Mouse (Mus musculus) MEL (cell line): Measurements from ENCODE around the gene Siglec1. TPM values are rescaled to one million over a fixed set of nuclear protein-coding genes. Genes with fewer than 3 reads are reported as not detected.

ENCODE experiments used
- DNase-seq: peaks from one replicate; pipeline ENCODE4 v3.0.0; 2011; ENCODE audit warnings: low read depth, low spot score
- H3K27ac ChIP-seq: 2 replicates; pipeline ENCODE4 v1.5.1; 2012; ENCODE audit warnings: low read depth, mild to moderate bottlenecking, control low read depth, low read length, moderate library complexity; ENCODE audit not compliant: control insufficient read depth
- H3K27me3 ChIP-seq, 2 experiments: fragments of 150-350 bp in 1 of 2; sonication (generic) in 1 of 2; 2 replicates each; pipeline ENCODE4 v1.6.1; 2012; ENCODE audit warnings: low read length in 2 of 2, mild to moderate bottlenecking in 2 of 2, improper control_type of control experiment in 1 of 2, moderate library complexity in 1 of 2; ENCODE audit not compliant: insufficient read depth in 2 of 2, control insufficient read depth in 1 of 2
- H3K36me3 ChIP-seq, 2 experiments: 2 replicates each; pipeline ENCODE4 v1.6.1; 2012 to 2014; ENCODE audit warnings: low read length in 2 of 2, improper control_type of control experiment in 1 of 2, inconsistent platforms in 1 of 2, mild to moderate bottlenecking in 1 of 2; ENCODE audit not compliant: insufficient read depth in 2 of 2, control insufficient read depth in 1 of 2
- H3K4me1 ChIP-seq, 2 experiments: fragments of 150-350 bp in 1 of 2; sonication (generic) in 1 of 2; 2 replicates each; pipeline ENCODE4 v1.6.1; 2012; ENCODE audit warnings: low read length in 2 of 2, improper control_type of control experiment in 1 of 2, mild to moderate bottlenecking in 1 of 2; ENCODE audit not compliant: insufficient read depth in 2 of 2, control insufficient read depth in 1 of 2
- H3K4me3 ChIP-seq, 2 experiments: fragments of 150-350 bp in 1 of 2; sonication (generic) in 1 of 2; 2 replicates each; pipeline ENCODE4 v1.5.1; 2012; ENCODE audit warnings: low read depth in 2 of 2, low read length in 2 of 2, mild to moderate bottlenecking in 2 of 2, moderate library complexity in 2 of 2, control low read depth in 1 of 2, improper control_type of control experiment in 1 of 2; ENCODE audit not compliant: control insufficient read depth in 1 of 2, insufficient read depth in 1 of 2
- H3K79me2 ChIP-seq: 2 replicates; pipeline ENCODE4 v1.6.1; 2012; ENCODE audit warnings: mild to moderate bottlenecking, low read length, moderate library complexity; ENCODE audit not compliant: control insufficient read depth, poor library complexity, insufficient read depth
- H3K9ac ChIP-seq: 2 replicates; pipeline ENCODE4 v1.6.1; 2012; ENCODE audit warnings: low read depth, mild to moderate bottlenecking, control low read depth, low read length, moderate library complexity; ENCODE audit not compliant: control insufficient read depth, poor library complexity, severe bottlenecking
- H3K9me3 ChIP-seq: fragments of 150-350 bp; sonication (generic); replicated peaks from 2 replicates; pipeline ENCODE4 v1.6.1; 2012; ENCODE audit warnings: mild to moderate bottlenecking, low read length, improper control_type of control experiment, moderate library complexity; ENCODE audit not compliant: insufficient read depth
- BHLHE40 ChIP-seq: IDR thresholded peaks from 2 replicates; pipeline ENCODE4 v1.6.1; 2012; ENCODE audit warnings: low read depth, mild to moderate bottlenecking, inconsistent platforms, low read length, improper control_type of control experiment, borderline replicate concordance
- CHD1 ChIP-seq: IDR thresholded peaks from 2 replicates; pipeline ENCODE4 v1.6.1; 2012; ENCODE audit warnings: low read depth, mild to moderate bottlenecking, inconsistent platforms, low read length, improper control_type of control experiment
- CHD2 ChIP-seq: IDR thresholded peaks from 2 replicates; pipeline ENCODE4 v1.6.1; 2011; ENCODE audit warnings: low read length, improper control_type of control experiment
- EP300 ChIP-seq, 2 experiments: IDR thresholded peaks; 2 replicates each; pipeline ENCODE4 v1.6.1; 2011; ENCODE audit warnings: improper control_type of control experiment in 2 of 2, low read length in 2 of 2, low read depth in 1 of 2, mild to moderate bottlenecking in 1 of 2
- ETS1 ChIP-seq: IDR thresholded peaks from 2 replicates; pipeline ENCODE4 v1.6.1; 2012; ENCODE audit warnings: low read depth, mild to moderate bottlenecking, inconsistent platforms, low read length, improper control_type of control experiment, moderate library complexity
- GATA1 ChIP-seq: IDR thresholded peaks from 2 replicates; pipeline ENCODE4 v1.6.1; 2011; ENCODE audit warnings: low read depth, low read length, improper control_type of control experiment
- JUND ChIP-seq: IDR thresholded peaks from 2 replicates; pipeline ENCODE4 v1.6.1; 2011; ENCODE audit warnings: low read depth, mild to moderate bottlenecking, improper control_type of control experiment, low read length
- KAT2A ChIP-seq: conservative IDR thresholded peaks from 2 replicates; pipeline ENCODE4 v1.6.1; 2012; ENCODE audit warnings: low read depth, low read length, improper control_type of control experiment, inconsistent platforms
- MAFK ChIP-seq: IDR thresholded peaks from 2 replicates; pipeline ENCODE4 v1.6.1; 2011; ENCODE audit warnings: low read depth, mild to moderate bottlenecking, low read length, improper control_type of control experiment, borderline replicate concordance
- MAX ChIP-seq: IDR thresholded peaks from 2 replicates; pipeline ENCODE4 v1.6.1; 2011; ENCODE audit warnings: low read length, improper control_type of control experiment
- MXI1 ChIP-seq: IDR thresholded peaks from 2 replicates; pipeline ENCODE4 v1.6.1; 2011; ENCODE audit warnings: mild to moderate bottlenecking, low read depth, low read length, improper control_type of control experiment
- MYC ChIP-seq: IDR thresholded peaks from 2 replicates; pipeline ENCODE4 v1.6.1; 2011; ENCODE audit warnings: low read depth, mild to moderate bottlenecking, low read length, improper control_type of control experiment, moderate library complexity
- POLR2A ChIP-seq, 2 experiments: IDR thresholded peaks; 2 replicates each; pipeline ENCODE4 v1.6.1; 2011 to 2012; ENCODE audit warnings: low read length in 2 of 2, mild to moderate bottlenecking in 2 of 2, control low read depth in 1 of 2, improper control_type of control experiment in 1 of 2, low read depth in 1 of 2, moderate library complexity in 1 of 2; ENCODE audit not compliant: control insufficient read depth in 1 of 2, insufficient read depth in 1 of 2, poor library complexity in 1 of 2
- POLR2AphosphoS2 ChIP-seq: IDR thresholded peaks from 2 replicates; pipeline ENCODE4 v1.6.1; 2011; ENCODE audit warnings: low read length, improper control_type of control experiment
- POLR2AphosphoS5 ChIP-seq: IDR thresholded peaks from 2 replicates; pipeline ENCODE4 v1.6.1; 2012; ENCODE audit warnings: low read depth, borderline replicate concordance, mild to moderate bottlenecking, inconsistent platforms, low read length, moderate library complexity, mixed read lengths
- SIN3A ChIP-seq: IDR thresholded peaks from 2 replicates; pipeline ENCODE4 v1.6.1; 2012; ENCODE audit warnings: low read length, improper control_type of control experiment, inconsistent platforms
- UBTF ChIP-seq: IDR thresholded peaks from 2 replicates; pipeline ENCODE4 v1.6.1; 2012; ENCODE audit warnings: low read depth, mild to moderate bottlenecking, inconsistent platforms, low read length, improper control_type of control experiment, moderate library complexity, borderline replicate concordance; ENCODE audit not compliant: insufficient read depth
- USF1 ChIP-seq: IDR thresholded peaks from 2 replicates; pipeline ENCODE4 v1.6.1; 2014; ENCODE audit warnings: low read depth, mild to moderate bottlenecking, inconsistent platforms, low read length, improper control_type of control experiment, moderate library complexity
- ZC3H11A ChIP-seq: IDR thresholded peaks from 2 replicates; pipeline ENCODE4 v1.6.1; 2012; ENCODE audit warnings: low read depth, mild to moderate bottlenecking, inconsistent platforms, low read length, improper control_type of control experiment
- ZKSCAN1 ChIP-seq: IDR thresholded peaks from 2 replicates; pipeline ENCODE4 v1.6.1; 2012; ENCODE audit warnings: low read depth, mild to moderate bottlenecking, inconsistent platforms, low read length, improper control_type of control experiment, moderate library complexity
- ZMIZ1 ChIP-seq: IDR thresholded peaks from 2 replicates; pipeline ENCODE4 v1.6.1; 2012; ENCODE audit warnings: low read depth, mild to moderate bottlenecking, inconsistent platforms, low read length, improper control_type of control experiment, moderate library complexity
- ZNF384 ChIP-seq: IDR thresholded peaks from 2 replicates; pipeline ENCODE4 v1.6.1; 2012; ENCODE audit warnings: low read depth, mild to moderate bottlenecking, inconsistent platforms, low read length, improper control_type of control experiment
- polyA plus RNA-seq, 2 experiments: library from polyadenylated mRNA; stranded (reverse) in 1 of 2; unstranded in 1 of 2; fragments of >175 nt in 1 of 2; fragments of >200 nt in 1 of 2; gene quantifications; 2 replicates each; pipeline versions ENCODE4 v1.2.1 to v1.2.4; 2012; ENCODE audit warnings: low replicate concordance in 2 of 2, low read depth in 1 of 2; ENCODE audit not compliant: insufficient read length in 2 of 2, insufficient read depth in 1 of 2, missing spikeins in 1 of 2
- total RNA-seq: library from RNA; depleted of rRNA; stranded (reverse); fragments of 300-350 nt; gene quantifications from 2 replicates; pipeline ENCODE4 v1.2.3, GENCODE M21; 2012

Siglec1 gene
- total and polyA plus RNA-seq, 3 experiments, result 0.04 to 0.07 TPM; not detected in 1

GRCm38 (mm10) chr2:131089634-131090033 lies 3.1 kb upstream of the Siglec1 start:
- Histone ChIP-seq H3K36me3 (no peaks in the 10 kb centered on the region; a peak in 1 of 4 replicates), H3K4me3 (no peak overlapping the region), H3K79me2 (no peaks in the 10 kb centered on the region), H3K4me1 (peaks cover 0 to 2% of the 10 kb centered on the region in 2 experiments; a peak in 2 of 4 replicates)
- TF ChIP-seq MAX (no peak), ETS1 (peak; percentile 32; the same call in 1 of the 2 replicates)
- TF ChIP-seq, all 39 proteins: peak for 1
- Histone ChIP-seq H3K9me3 (no peaks in the 10 kb centered on the region), H3K27ac (no peak overlapping the region), H3K27me3 (no peaks in the 10 kb centered on the region), H3K9ac (no peak overlapping the region)
- DNase-seq, result peak; percentile 16

- H3K4me3 ChIP-seq, result no peak overlapping the region
- H3K79me2 ChIP-seq, result no peaks in the 10 kb centered on the region
- no peaks in the 10 kb centered on the region for H3K36me3 ChIP-seq
- no peak overlapping the region for H3K27ac ChIP-seq
- no peak for DNase-seq
- H3K9me3 ChIP-seq, result no peaks in the 10 kb centered on the region
- H3K4me1 ChIP-seq, result no peaks in the 10 kb centered on the region; a peak in 2 of 4 replicates
- no peak for TF ChIP-seq POLR2AphosphoS2
- no peak for TF ChIP-seq ZC3H11A
- TF ChIP-seq ZNF384, result no peak
- TF ChIP-seq MAFK, result no peak
- TF ChIP-seq POLR2A (IDR thresholded peaks at IDR 0.05; ENCODE audit: control insufficient read depth in 1 of 2, insufficient read depth in 1 of 2, low read depth in 1 of 2, low read length in 2 of 2, poor library complexity in 1 of 2), result no peak
- no peak for TF ChIP-seq ETS1
- no peak for TF ChIP-seq UBTF
- no peak for TF ChIP-seq MXI1
- no peak for TF ChIP-seq JUND
- no peak for TF ChIP-seq ZKSCAN1
- TF ChIP-seq POLR2AphosphoS5, result no peak
- TF ChIP-seq MAX, result no peak
- no peak for TF ChIP-seq GATA1
- H3K9ac ChIP-seq, result no peak overlapping the region
- no peaks in the 10 kb centered on the region for H3K27me3 ChIP-seq
These were observed 2.0 kb upstream of the Siglec1 start for GRCm38 (mm10) chr2:131088581-131088980.

- H3K79me2 ChIP-seq, result no peaks in the 10 kb centered on the region
- H3K27ac ChIP-seq, result no peak overlapping the region
- H3K9me3 ChIP-seq, result no peaks in the 10 kb centered on the region
- no peaks in the 10 kb centered on the region; a peak in 2 of 4 replicates for H3K4me1 ChIP-seq
- no peak for DNase-seq
- TF ChIP-seq POLR2AphosphoS2 (no peak), ZNF384 (no peak), USF1 (no peak), ZC3H11A (no peak), SIN3A (no peak), BHLHE40 (no peak), KAT2A (no peak), CHD2 (no peak), EP300 (IDR thresholded peaks at IDR 0.05; ENCODE audit: low read depth in 1 of 2, low read length in 2 of 2) (no peak), POLR2A (IDR thresholded peaks at IDR 0.05; ENCODE audit: control insufficient read depth in 1 of 2, insufficient read depth in 1 of 2, low read depth in 1 of 2, low read length in 2 of 2, poor library complexity in 1 of 2) (no peak), JUND (no peak), MYC (no peak), ZMIZ1 (no peak), CHD1 (no peak), MAFK (no peak)
- no peak overlapping the region for H3K9ac ChIP-seq
- no peak overlapping the region for H3K4me3 ChIP-seq
- H3K36me3 ChIP-seq, result no peaks in the 10 kb centered on the region
- no peaks in the 10 kb centered on the region for H3K27me3 ChIP-seq
These were observed 2.4 kb downstream of the Siglec1 start for GRCm38 (mm10) chr2:131084206-131084605.
